Comparison of ENCODE assay signal across 24 mouse cellular contexts in the genomic region with DNA sequence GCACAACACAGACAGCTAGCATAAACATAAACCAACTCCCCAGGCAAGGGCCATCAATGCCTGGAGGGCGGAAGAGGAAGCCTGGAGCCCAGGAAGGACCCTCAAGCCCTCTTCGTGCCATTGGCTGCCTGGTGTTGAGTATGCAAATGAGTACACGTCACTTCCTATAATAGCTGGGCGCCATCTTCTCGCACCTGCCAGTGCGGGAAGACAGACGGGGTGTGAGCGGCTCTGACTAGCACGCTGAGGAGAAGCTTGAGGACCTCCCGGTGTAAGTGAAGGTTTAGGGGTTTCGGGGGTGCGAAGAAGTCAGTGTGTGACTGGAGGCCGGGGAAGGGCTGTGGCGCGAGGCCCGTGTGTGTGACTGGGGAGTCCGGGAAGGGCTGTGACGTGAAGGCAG.
"Had no signal": no experiment of that assay in that cellular context is flagged by ENCODE, and none has a peak within 500 bp of the region (broad histone marks: within the 10 kb centered on the region; RNA-seq: fewer than 3 reads in every experiment).

No protein-coding gene starts in this region.

- H3K27me3 ChIP-seq: kidney, embryonic 15.5 days; limb, embryonic 12.5 days; limb, embryonic 15.5 days; midbrain, embryonic 13.5 days; neural tube, embryonic 13.5 days had no signal

- H3K9me3 ChIP-seq: kidney, embryonic 15.5 days; limb, embryonic 12.5 days; limb, embryonic 15.5 days; midbrain, embryonic 13.5 days; neural tube, embryonic 13.5 days had no signal

- H3K36me3 ChIP-seq: kidney, embryonic 15.5 days; limb, embryonic 12.5 days; limb, embryonic 15.5 days; midbrain, embryonic 10.5 days; midbrain, embryonic 13.5 days; neural tube, embryonic 13.5 days had no signal

- H3K27ac ChIP-seq: kidney, embryonic 15.5 days; limb, embryonic 12.5 days; limb, embryonic 15.5 days; liver, embryonic 14.5 days; midbrain, embryonic 10.5 days; midbrain, embryonic 13.5 days; neural tube, embryonic 13.5 days; stomach, postnatal 0 days had no signal

- DNase-seq: kidney, adult 2 months; kidney, postnatal 10 days; kidney, postnatal 36 days; left cerebral cortex, postnatal 4 days; liver, postnatal 0 days; lung, embryonic 14.5 days; retina, postnatal 1 day; right cerebral cortex, postnatal 25 days; thymus, adult 2 months; thymus, postnatal 14 days; thymus, postnatal 4 days had no signal

- H3K4me3 ChIP-seq: kidney, embryonic 15.5 days; limb, embryonic 12.5 days; limb, embryonic 15.5 days; midbrain, embryonic 10.5 days; midbrain, embryonic 13.5 days; myocyte; neural tube, embryonic 13.5 days had no signal

- H3K9ac ChIP-seq: kidney, embryonic 15.5 days; limb, embryonic 12.5 days; limb, embryonic 15.5 days; liver, embryonic 14.5 days; liver, postnatal 0 days; lung, embryonic 14.5 days; midbrain, embryonic 13.5 days; neural tube, embryonic 13.5 days had no signal

- H3K4me2 ChIP-seq: kidney, embryonic 15.5 days; limb, embryonic 12.5 days; limb, embryonic 15.5 days; liver, embryonic 11.5 days; lung, embryonic 14.5 days; midbrain, embryonic 13.5 days; neural tube, embryonic 13.5 days had no signal

- H3K4me1 ChIP-seq: kidney, embryonic 15.5 days; limb, embryonic 12.5 days; limb, embryonic 15.5 days; megakaryocyte, embryonic 14.5 days; midbrain, embryonic 10.5 days; midbrain, embryonic 13.5 days; neural tube, embryonic 13.5 days had no signal

- ATAC-seq: liver, postnatal 0 days; lung, postnatal 0 days; midbrain, embryonic 16.5 days had no signal
